Mouse (Mus musculus) lung, embryonic 14.5 days (tissue): ENCODE results near the gene Aldh1b1. TPM values are rescaled to one million over a fixed set of nuclear protein-coding genes. Genes with fewer than 3 reads are reported as not detected.

Experiments
- ATAC-seq: fragments of 200-750 bp; cut with Nextera tagmentation; 2 replicates; pipeline ENCODE4 v1.8.0; 2017; ENCODE audit warnings: mild to moderate bottlenecking, moderate TSS enrichment, moderate library complexity; ENCODE audit not compliant: insufficient read depth
- DNase-seq: peaks from one replicate; pipeline ENCODE4 v3.0.0-alpha.2; 2015
- H3K27ac ChIP-seq: fragments of 300-500 bp; sonication (generic); 2 replicates; pipeline ENCODE4 v1.5.1; 2014; ENCODE audit warnings: low read depth, mild to moderate bottlenecking, moderate library complexity
- H3K27me3 ChIP-seq: fragments of 300-500 bp; sonication (generic); 2 replicates; pipeline ENCODE4 v1.6.1; 2014; ENCODE audit warnings: low read length, control low read depth; ENCODE audit not compliant: insufficient read depth
- H3K36me3 ChIP-seq: fragments of 300-500 bp; sonication (generic); 2 replicates; pipeline ENCODE4 v1.6.1; 2014; ENCODE audit warnings: control low read depth; ENCODE audit not compliant: insufficient read depth
- H3K4me1 ChIP-seq: fragments of 300-500 bp; sonication (generic); 2 replicates; pipeline ENCODE4 v1.6.1; 2014; ENCODE audit warnings: antibody characterized with exemption, control low read depth; ENCODE audit not compliant: insufficient read depth
- H3K4me2 ChIP-seq: fragments of 300-500 bp; sonication (generic); 2 replicates; pipeline ENCODE4 v1.6.1; 2014; ENCODE audit warnings: mild to moderate bottlenecking
- H3K4me3 ChIP-seq: fragments of 300-500 bp; sonication (generic); 2 replicates; pipeline ENCODE4 v1.5.1; 2014; ENCODE audit warnings: low read depth, low read length
- H3K9ac ChIP-seq: fragments of 300-500 bp; sonication (generic); 2 replicates; pipeline ENCODE4 v1.6.1; 2014
- H3K9me3 ChIP-seq: fragments of 300-500 bp; sonication (generic); 2 replicates; pipeline ENCODE4 v1.6.1; 2016; ENCODE audit warnings: low read depth, low read length, control low read depth
- CTCF ChIP-seq: IDR thresholded peaks from 2 replicates; pipeline ENCODE4 v1.5.1; 2016; ENCODE audit warnings: antibody characterized with exemption, low read depth
- WGBS: fragments of 180-500 bp; shearing (Covaris S2); extraction: QIAGEN DNeasy Blood & Tissue Kit; methylation state at CpG from one replicate; pipeline ENCODE4 v1.1.7; 2014; 5-methylcytosine and 5-hydroxymethylcytosine counted together
- polyA plus RNA-seq: library from polyadenylated mRNA; unstranded; fragments of >200 nt; fragmentation: Nextera tagmentation; extraction: Ambion mirVana; gene quantifications from 2 replicates; pipeline ENCODE4 v1.2.1, GENCODE M21; 2014

The Aldh1b1 gene
- polyA plus RNA-seq, 1 experiment from 2014 or later, result 0.83 TPM

DNA sequence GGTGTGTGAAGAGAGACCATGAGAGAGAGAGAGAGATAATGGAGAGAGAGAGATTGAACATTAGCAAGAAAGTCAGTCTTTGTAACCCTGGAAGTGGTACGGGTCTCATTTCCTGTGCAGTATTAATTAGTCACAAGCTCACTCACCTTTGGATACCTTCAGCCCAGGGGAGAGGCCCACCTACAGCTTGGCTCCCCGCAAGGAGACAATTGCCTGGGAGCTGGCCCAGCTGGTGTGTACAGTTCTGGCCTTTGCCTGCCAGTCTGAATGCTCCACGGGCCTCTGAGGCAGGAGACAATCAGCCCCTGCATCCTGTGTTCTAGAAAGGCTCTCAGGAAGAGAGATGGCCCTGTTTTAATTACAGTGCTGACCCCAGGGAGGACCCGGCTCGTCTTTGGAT, 40.9 kb upstream of the Aldh1b1 start:
- TF ChIP-seq CTCF, result no peak
- Histone ChIP-seq H3K4me2 (no peak overlapping the region), H3K36me3 (no peaks in the 10 kb centered on the region), H3K9me3 (no peaks in the 10 kb centered on the region), H3K27me3 (no peaks in the 10 kb centered on the region), H3K27ac (no peak overlapping the region), H3K4me1 (peaks cover 16% of the 10 kb centered on the region), H3K9ac (no peak overlapping the region), H3K4me3 (no peak overlapping the region)
- DNase-seq, result no peak
- WGBS, result 40% methylated on average over 5 of the region's 5 CpGs
- ATAC-seq, result no peak

DNA sequence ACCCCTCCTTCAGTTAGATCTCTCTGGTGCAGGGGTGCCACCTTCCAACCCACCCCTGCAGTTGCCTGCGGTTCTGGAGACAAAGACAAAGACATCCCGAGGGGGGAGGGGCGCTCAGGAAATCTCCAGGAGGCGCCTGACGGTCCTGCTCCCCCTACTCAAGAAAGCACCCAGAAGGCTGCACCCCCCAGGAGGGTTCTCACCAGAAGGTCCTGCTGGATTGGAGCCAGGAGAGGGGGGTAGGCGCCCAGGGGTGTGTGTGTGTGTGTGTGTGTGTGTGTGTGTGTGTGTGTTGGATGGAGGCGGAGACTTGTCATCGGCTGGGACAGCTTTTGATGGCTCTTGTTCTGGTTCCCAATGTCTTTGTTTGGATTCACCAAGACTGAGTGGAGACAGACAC, 39.4 kb upstream of the Aldh1b1 start:
- WGBS, result 50% methylated on average over 8 of the region's 8 CpGs
- no peaks in the 10 kb centered on the region for H3K36me3 ChIP-seq
- H3K9ac ChIP-seq, result no peak overlapping the region
- H3K9me3 ChIP-seq, result no peaks in the 10 kb centered on the region
- no peak overlapping the region for H3K4me3 ChIP-seq
- TF ChIP-seq CTCF, result no peak
- no peak for DNase-seq
- no peak overlapping the region for H3K27ac ChIP-seq
- no peak overlapping the region for H3K4me2 ChIP-seq
- ATAC-seq, result no peak
- peaks cover 18% of the 10 kb centered on the region for H3K4me1 ChIP-seq
- H3K27me3 ChIP-seq, result no peaks in the 10 kb centered on the region

DNA sequence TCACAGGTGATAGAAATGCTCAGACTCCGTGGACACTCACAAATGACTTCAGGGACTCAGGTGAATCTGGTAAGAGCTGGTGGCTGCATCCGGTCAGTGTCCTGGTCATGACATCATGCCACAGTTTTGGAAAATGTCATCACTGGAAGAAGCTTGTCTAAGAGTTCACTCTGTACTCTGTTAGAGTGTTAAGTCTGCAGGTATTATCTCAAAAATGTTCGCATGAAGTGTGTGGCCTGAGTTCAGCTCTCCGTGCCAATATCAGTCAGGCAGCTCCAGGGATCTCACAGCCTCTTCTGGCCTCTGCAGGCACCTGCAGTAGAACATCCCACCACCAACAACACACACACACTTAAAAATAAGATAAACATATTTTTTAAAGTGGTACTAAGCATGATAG, 36.2 kb upstream of the Aldh1b1 start:
- peaks cover 7% of the 10 kb centered on the region; the same call in 1 of the 2 replicates for H3K27me3 ChIP-seq
- no peak overlapping the region for H3K27ac ChIP-seq
- peaks cover 37% of the 10 kb centered on the region for H3K4me1 ChIP-seq
- H3K4me2 ChIP-seq, result no peak overlapping the region
- 76% methylated on average over 4 of the region's 4 CpGs for WGBS
- no peak for ATAC-seq
- H3K9ac ChIP-seq, result no peak overlapping the region
- H3K36me3 ChIP-seq, result no peaks in the 10 kb centered on the region
- no peak for TF ChIP-seq CTCF
- DNase-seq, result no peak
- H3K4me3 ChIP-seq, result no peak overlapping the region
- no peaks in the 10 kb centered on the region for H3K9me3 ChIP-seq

DNA sequence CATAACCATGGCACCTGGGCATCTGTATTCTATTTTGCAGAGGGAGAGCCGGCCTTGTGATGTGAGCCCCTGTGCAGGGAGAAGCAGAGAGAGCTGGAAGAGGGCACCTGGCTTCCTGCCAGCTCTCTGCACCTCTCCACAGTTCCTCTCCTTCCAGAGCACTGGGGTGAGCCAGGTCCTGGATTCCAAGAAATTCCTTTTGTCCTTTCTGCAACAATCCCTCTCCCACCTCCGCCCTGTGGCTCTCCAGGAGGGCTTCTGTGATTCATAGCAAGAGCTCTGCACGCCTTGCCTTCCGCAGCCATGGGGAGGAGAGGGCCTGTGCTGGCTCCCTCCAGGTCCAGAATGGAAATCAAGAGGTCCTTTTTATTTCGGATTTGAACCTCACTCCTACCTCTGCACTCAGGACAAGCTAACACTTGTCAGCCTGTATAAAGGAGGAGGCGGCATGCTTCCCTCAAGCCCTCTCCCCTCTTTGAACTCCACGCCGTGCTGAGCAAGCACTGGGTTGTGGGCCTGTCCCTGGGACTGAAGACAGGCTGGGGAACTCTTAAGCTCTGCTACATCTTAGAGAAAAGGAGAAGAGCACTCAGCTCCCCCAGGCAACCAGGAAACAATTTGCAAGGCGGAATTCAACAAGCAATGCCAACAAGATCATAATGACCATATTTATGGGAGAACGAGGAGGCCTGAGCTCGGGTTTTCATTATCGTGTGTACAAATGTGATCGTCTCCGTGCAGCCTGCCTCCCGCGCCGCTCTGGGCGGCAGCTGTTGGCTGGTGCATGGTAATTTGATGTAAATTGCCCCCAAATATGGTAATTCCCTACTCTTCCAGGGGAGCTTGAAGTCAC, 35.3 kb upstream of the Aldh1b1 start:
- Histone ChIP-seq H3K27ac (peak overlapping the region; percentile 16; the same call in 1 of the 2 replicates), H3K4me3 (peak overlapping the region; percentile 2; the same call in 1 of the 2 replicates), H3K9me3 (no peaks in the 10 kb centered on the region), H3K9ac (peak overlapping the region; percentile 26; the same call in 1 of the 2 replicates), H3K27me3 (peaks cover 7% of the 10 kb centered on the region; the same call in 1 of the 2 replicates), H3K36me3 (no peaks in the 10 kb centered on the region), H3K4me1 (peaks cover 46% of the 10 kb centered on the region), H3K4me2 (peak overlapping the region; percentile 53)
- ATAC-seq (no peak), DNase-seq (peak; percentile 58)
- 14% methylated on average over 18 of the region's 18 CpGs for whole genome bisulfite sequencing
- no peak for TF ChIP-seq CTCF

DNA sequence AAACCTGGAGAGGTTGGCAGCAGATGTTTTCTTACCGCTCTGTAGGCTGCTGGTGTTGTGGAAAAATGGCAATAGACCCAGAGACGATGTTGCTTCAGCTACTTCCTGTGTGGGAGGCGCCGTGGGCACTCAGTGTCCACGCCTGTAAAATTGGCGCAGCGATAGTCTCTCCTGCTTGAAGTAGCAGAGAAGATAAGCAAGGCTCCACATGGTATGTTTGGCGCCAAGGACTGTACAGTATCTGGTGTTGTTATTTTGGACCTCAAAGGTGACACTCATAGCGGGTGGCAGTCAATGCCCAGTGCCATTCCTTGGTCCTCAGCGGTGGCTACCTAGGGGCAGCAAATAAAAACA, 34.7 kb upstream of the Aldh1b1 start:
- DNase-seq, result no peak
- peak overlapping the region; percentile 2; the same call in 1 of the 2 replicates for H3K4me3 ChIP-seq
- H3K27me3 ChIP-seq, result peaks cover 7% of the 10 kb centered on the region; the same call in 1 of the 2 replicates
- H3K9ac ChIP-seq, result peak overlapping the region; percentile 26; the same call in 1 of the 2 replicates
- H3K27ac ChIP-seq, result peak overlapping the region; percentile 16; the same call in 1 of the 2 replicates
- H3K4me2 ChIP-seq, result peak overlapping the region; percentile 53
- peaks cover 51% of the 10 kb centered on the region for H3K4me1 ChIP-seq
- ATAC-seq, result no peak
- H3K36me3 ChIP-seq, result no peaks in the 10 kb centered on the region
- WGBS, result 22% methylated on average over 10 of the region's 10 CpGs
- no peak for TF ChIP-seq CTCF
- H3K9me3 ChIP-seq, result no peaks in the 10 kb centered on the region

DNA sequence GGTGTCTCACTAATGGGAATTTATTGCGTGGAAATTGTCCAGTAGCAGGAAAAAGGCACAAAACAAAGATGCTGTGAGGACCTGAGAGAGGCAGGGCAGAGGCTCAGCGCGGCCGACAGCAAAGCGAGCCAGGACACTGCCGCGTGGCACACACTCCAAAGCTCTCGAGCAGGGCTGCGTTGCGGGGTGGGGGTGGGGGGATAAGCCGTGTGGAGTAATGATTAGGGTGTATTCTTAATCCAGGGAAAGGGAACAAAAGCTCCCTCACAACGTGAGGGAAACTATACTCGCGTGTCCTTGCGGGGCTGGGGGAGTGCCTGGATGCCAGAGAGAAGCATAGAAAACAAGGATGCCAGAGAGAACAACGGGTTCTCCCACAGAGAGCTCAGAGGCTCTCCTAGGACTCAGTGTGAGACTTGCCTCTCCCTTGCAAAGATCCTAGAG, 33.7 kb upstream of the Aldh1b1 start:
- H3K4me3 ChIP-seq, result no peak overlapping the region

DNA sequence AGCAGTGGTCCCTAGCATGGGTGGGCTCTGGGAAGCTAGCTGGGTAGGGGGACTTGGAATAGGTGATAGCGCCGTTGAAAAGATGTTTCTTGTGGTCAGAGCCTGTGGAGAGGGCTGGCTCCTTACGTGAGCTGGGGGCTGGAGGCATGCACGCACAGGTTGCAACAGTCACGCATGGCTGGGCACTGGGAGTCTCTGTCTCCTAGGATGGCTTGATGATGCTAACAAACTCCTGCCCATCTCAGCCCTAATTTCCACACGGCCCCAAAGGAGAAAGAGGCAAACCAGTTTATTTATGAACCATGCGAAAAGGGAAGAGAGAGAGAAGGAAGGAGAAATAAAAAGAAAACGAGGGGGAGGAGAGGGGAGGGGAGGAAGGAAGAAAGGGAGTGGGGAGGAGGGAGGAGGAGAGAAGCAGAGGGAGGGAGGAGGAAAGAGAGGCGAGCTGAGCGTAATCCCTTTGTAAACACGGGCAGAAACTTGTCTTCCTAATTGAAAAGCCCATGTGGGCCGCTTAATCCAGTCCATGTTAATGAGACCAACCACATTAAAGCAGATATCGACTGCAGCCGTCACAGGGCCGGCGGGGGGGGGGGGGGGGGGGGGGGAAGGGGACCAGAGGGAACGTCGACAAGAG, 33.1 kb upstream of the Aldh1b1 start:
- TF ChIP-seq CTCF, result no peak
- Histone ChIP-seq H3K4me1 (peaks cover 46% of the 10 kb centered on the region), H3K9me3 (no peaks in the 10 kb centered on the region), H3K9ac (peak overlapping the region; percentile 18; the same call in 1 of the 2 replicates), H3K36me3 (no peaks in the 10 kb centered on the region), H3K4me3 (no peak overlapping the region), H3K27me3 (peaks cover 10% of the 10 kb centered on the region), H3K27ac (no peak overlapping the region), H3K4me2 (peak overlapping the region; percentile 43)
- DNase-seq, result no peak
- 5% methylated on average over 15 of the region's 18 CpGs for WGBS
- ATAC-seq, result no peak

More for the DNA sequence above, 33.7 kb upstream of the Aldh1b1 start:
- peaks cover 10% of the 10 kb centered on the region for H3K27me3 ChIP-seq
- TF ChIP-seq CTCF, result no peak
- ATAC-seq, result no peak
- no peak for DNase-seq
- H3K9me3 ChIP-seq, result no peaks in the 10 kb centered on the region
- H3K4me1 ChIP-seq, result peaks cover 46% of the 10 kb centered on the region
- H3K4me2 ChIP-seq, result peak overlapping the region; percentile 43
- no peak overlapping the region for H3K27ac ChIP-seq
- WGBS, result 7% methylated on average over 16 of the region's 16 CpGs
- H3K36me3 ChIP-seq, result no peaks in the 10 kb centered on the region
- peak overlapping the region; percentile 18; the same call in 1 of the 2 replicates for H3K9ac ChIP-seq
